Mouse (Mus musculus) limb, embryonic 13.5 days (tissue): Measurements from ENCODE around the gene Aak1. TPM values are rescaled to one million over a fixed set of nuclear protein-coding genes. Genes with fewer than 3 reads are reported as not detected.
"Not testable (repeated sequence)": the region's sequence is repeated elsewhere in the genome, so short reads cannot be mapped to it uniquely, and the experiment has no call there.

Source experiments
- ATAC-seq: fragments of 200-750 bp; cut with Nextera tagmentation; 2 replicates; pipeline ENCODE4 v1.8.0; 2017; ENCODE audit warnings: low read depth, moderate number of reproducible peaks, moderate TSS enrichment; ENCODE audit not compliant: low FRiP score
- H3K27ac ChIP-seq: fragments of 300-500 bp; sonication (generic); 2 replicates; pipeline ENCODE4 v1.5.1; 2015; ENCODE audit warnings: inconsistent platforms, mild to moderate bottlenecking, moderate library complexity
- H3K27me3 ChIP-seq: fragments of 300-500 bp; sonication (generic); 2 replicates; pipeline ENCODE4 v1.6.1; 2015; ENCODE audit warnings: mild to moderate bottlenecking, inconsistent platforms
- H3K36me3 ChIP-seq: fragments of 300-500 bp; sonication (generic); 2 replicates; pipeline ENCODE4 v1.6.1; 2015; ENCODE audit warnings: inconsistent platforms, mild to moderate bottlenecking, moderate library complexity
- H3K4me1 ChIP-seq: fragments of 300-500 bp; sonication (generic); 2 replicates; pipeline ENCODE4 v1.6.1; 2015; ENCODE audit warnings: inconsistent platforms
- H3K4me2 ChIP-seq: fragments of 300-500 bp; sonication (generic); replicated peaks from 2 replicates; pipeline ENCODE4 v1.6.1; 2015; ENCODE audit warnings: inconsistent platforms, mild to moderate bottlenecking, moderate library complexity
- H3K4me3 ChIP-seq: fragments of 300-500 bp; sonication (generic); 2 replicates; pipeline ENCODE4 v1.5.1; 2015; ENCODE audit warnings: moderate library complexity, mild to moderate bottlenecking, inconsistent platforms
- H3K9ac ChIP-seq: fragments of 300-500 bp; sonication (generic); 2 replicates; pipeline ENCODE4 v1.6.1; 2015; ENCODE audit warnings: mild to moderate bottlenecking, inconsistent platforms
- H3K9me3 ChIP-seq: fragments of 300-500 bp; sonication (generic); 2 replicates; pipeline ENCODE4 v1.6.1; 2016; ENCODE audit warnings: inconsistent platforms
- WGBS: fragments of 180-500 bp; shearing (Covaris S2); methylation state at CpG from one replicate; pipeline ENCODE4 v1.1.7; 2015; 5-methylcytosine and 5-hydroxymethylcytosine counted together
- polyA plus RNA-seq: library from polyadenylated mRNA; unstranded; fragments of >200 nt; fragmentation: Nextera tagmentation; extraction: Ambion mirVana; gene quantifications from 2 replicates; pipeline ENCODE4 v1.2.1, GENCODE M21; 2015

Aak1 gene
- polyA plus RNA-seq, 1 experiment from 2014 or later = 18.8 TPM

- ATAC-seq = no peak
- Histone ChIP-seq H3K4me2 (no peak overlapping the region), H3K27me3 (no peaks in the 10 kb centered on the region), H3K4me1 (peaks cover 10% of the 10 kb centered on the region), H3K4me3 (no peak overlapping the region), H3K9me3 (no peaks in the 10 kb centered on the region), H3K9ac (no peak overlapping the region), H3K36me3 (no peaks in the 10 kb centered on the region), H3K27ac (no peak overlapping the region)
These were observed 156.3 kb downstream of the Aak1 start for GRCm38 (mm10) chr6:87005577-87005976.

GRCm38 (mm10) chr6:87008887-87009286 lies 159.6 kb downstream of the Aak1 start, which contains the start of gene Nfu1:
TSS of gene Nfu1 (plus strand) at chr6:87009236.
- peak within 1 kb of the TSS; percentile 98 for H3K9ac ChIP-seq
- WGBS = 75% methylated on average over 6 of the region's 6 CpGs
- ATAC-seq = no peak
- H3K27ac ChIP-seq = peak within 1 kb of the TSS; percentile 55; the same call in 1 of the 2 replicates
- H3K27me3 ChIP-seq = no peaks in the 10 kb centered on the region
- peaks cover 13% of the 10 kb centered on the region; the same call in 1 of the 2 replicates for H3K36me3 ChIP-seq
- H3K4me2 ChIP-seq = peak within 1 kb of the TSS; percentile 67
- peaks cover 11% of the 10 kb centered on the region for H3K4me1 ChIP-seq
- no peaks in the 10 kb centered on the region for H3K9me3 ChIP-seq
- peak within 1 kb of the TSS; percentile 95 for H3K4me3 ChIP-seq

GRCm38 (mm10) chr6:87009692-87010328 lies 160.5 kb downstream of the Aak1 start:
- peak overlapping the region; percentile 67 for H3K4me2 ChIP-seq
- ATAC-seq = peak; percentile 97
- H3K27me3 ChIP-seq = no peaks in the 10 kb centered on the region
- no peaks in the 10 kb centered on the region for H3K9me3 ChIP-seq
- WGBS = under 1% methylated on average over 36 of the region's 36 CpGs
- peak overlapping the region; percentile 55; the same call in 1 of the 2 replicates for H3K27ac ChIP-seq
- H3K4me3 ChIP-seq = peak overlapping the region; percentile 95
- peaks cover 11% of the 10 kb centered on the region for H3K4me1 ChIP-seq
- H3K36me3 ChIP-seq = peaks cover 19% of the 10 kb centered on the region
- peak overlapping the region; percentile 98 for H3K9ac ChIP-seq

GRCm38 (mm10) chr6:87016916-87017315 lies 167.6 kb downstream of the Aak1 start:
- Histone ChIP-seq H3K36me3 (peaks cover 80% of the 10 kb centered on the region), H3K4me2 (no peak overlapping the region), H3K4me3 (no peak overlapping the region), H3K4me1 (no peaks in the 10 kb centered on the region), H3K9ac (no peak overlapping the region), H3K27me3 (no peaks in the 10 kb centered on the region), H3K27ac (no peak overlapping the region), H3K9me3 (peaks cover 5% of the 10 kb centered on the region; the same call in 1 of the 2 replicates)
- 63% methylated on average over 4 of the region's 4 CpGs for WGBS
- no peak for ATAC-seq

- peaks cover 82% of the 10 kb centered on the region for H3K36me3 ChIP-seq
- H3K27ac ChIP-seq = no peak overlapping the region
- no peak for ATAC-seq
- 90% methylated on average over 8 of the region's 8 CpGs for WGBS
- no peak overlapping the region for H3K9ac ChIP-seq
- H3K4me3 ChIP-seq = no peak overlapping the region
- H3K4me2 ChIP-seq = no peak overlapping the region
- no peaks in the 10 kb centered on the region for H3K4me1 ChIP-seq
- H3K9me3 ChIP-seq = peaks cover 5% of the 10 kb centered on the region; the same call in 1 of the 2 replicates
- no peaks in the 10 kb centered on the region for H3K27me3 ChIP-seq
These were observed 169.6 kb downstream of the Aak1 start for GRCm38 (mm10) chr6:87018874-87019273.

- 97% methylated on average over 12 of the region's 12 CpGs for WGBS
- no peak overlapping the region for H3K4me2 ChIP-seq
- no peaks in the 10 kb centered on the region for H3K4me1 ChIP-seq
- H3K27me3 ChIP-seq = no peaks in the 10 kb centered on the region
- H3K4me3 ChIP-seq = no peak overlapping the region
- ATAC-seq = no peak
- no peak overlapping the region for H3K9ac ChIP-seq
- H3K27ac ChIP-seq = no peak overlapping the region
- peaks cover 5% of the 10 kb centered on the region; the same call in 1 of the 2 replicates for H3K9me3 ChIP-seq
- H3K36me3 ChIP-seq = peaks cover 87% of the 10 kb centered on the region
These were observed 172.5 kb downstream of the Aak1 start for GRCm38 (mm10) chr6:87021791-87022190.

GRCm38 (mm10) chr6:87026980-87027379 lies 177.7 kb downstream of the Aak1 start:
- no peak overlapping the region for H3K9ac ChIP-seq
- no peak for ATAC-seq
- no peak overlapping the region for H3K4me2 ChIP-seq
- no peaks in the 10 kb centered on the region for H3K27me3 ChIP-seq
- H3K4me3 ChIP-seq = no peak overlapping the region
- H3K36me3 ChIP-seq = peaks cover 72% of the 10 kb centered on the region
- no peaks in the 10 kb centered on the region for H3K9me3 ChIP-seq
- 84% methylated on average over 7 of the region's 7 CpGs for WGBS
- H3K27ac ChIP-seq = no peak overlapping the region
- H3K4me1 ChIP-seq = 0 out of 2 replicates have a peak, but pooled peaks cover 5% of the 10 kb centered on the region

- 0 out of 2 replicates have a peak, but pooled peaks cover 5% of the 10 kb centered on the region for H3K4me1 ChIP-seq
- no peak overlapping the region for H3K4me3 ChIP-seq
- H3K4me2 ChIP-seq = no peak overlapping the region
- ATAC-seq = no peak
- H3K27me3 ChIP-seq = no peaks in the 10 kb centered on the region
- H3K36me3 ChIP-seq = peaks cover 62% of the 10 kb centered on the region
- H3K27ac ChIP-seq = no peak overlapping the region
- H3K9me3 ChIP-seq = no peaks in the 10 kb centered on the region
- H3K9ac ChIP-seq = no peak overlapping the region
These were observed 179.6 kb downstream of the Aak1 start for GRCm38 (mm10) chr6:87028881-87029280.

- not testable (repeated sequence) for H3K27ac ChIP-seq, ATAC-seq, H3K9ac ChIP-seq, H3K27me3 ChIP-seq, H3K9me3 ChIP-seq, H3K4me2 ChIP-seq, H3K4me1 ChIP-seq, H3K4me3 ChIP-seq
- H3K36me3 ChIP-seq = peaks cover 42% of the 10 kb centered on the region
- 60% methylated on average over 7 of the region's 7 CpGs for WGBS
These were observed 182.0 kb downstream of the Aak1 start for GRCm38 (mm10) chr6:87031310-87031709.

- no peak for ATAC-seq
- H3K36me3 ChIP-seq = peaks cover 34% of the 10 kb centered on the region
- H3K4me2 ChIP-seq = no peak overlapping the region
- H3K9me3 ChIP-seq = 0 out of 2 replicates have a peak, but pooled peaks cover 4% of the 10 kb centered on the region
- 88% methylated on average over 3 of the region's 3 CpGs for WGBS
- no peak overlapping the region for H3K9ac ChIP-seq
- H3K4me1 ChIP-seq = 0 out of 2 replicates have a peak, but pooled peaks cover 5% of the 10 kb centered on the region
- no peak overlapping the region for H3K4me3 ChIP-seq
- no peak overlapping the region for H3K27ac ChIP-seq
- no peaks in the 10 kb centered on the region for H3K27me3 ChIP-seq
These were observed 183.1 kb downstream of the Aak1 start for GRCm38 (mm10) chr6:87032401-87032800.

GRCm38 (mm10) chr6:87034395-87034794 lies 185.1 kb downstream of the Aak1 start:
- H3K27ac ChIP-seq = no peak overlapping the region
- no peaks in the 10 kb centered on the region for H3K27me3 ChIP-seq
- peaks cover 17% of the 10 kb centered on the region for H3K36me3 ChIP-seq
- H3K4me2 ChIP-seq = no peak overlapping the region
- 90% methylated on average over 3 of the region's 3 CpGs for WGBS
- no peak for ATAC-seq
- H3K9me3 ChIP-seq = 0 out of 2 replicates have a peak, but pooled peaks cover 4% of the 10 kb centered on the region
- H3K4me3 ChIP-seq = no peak overlapping the region
- H3K9ac ChIP-seq = no peak overlapping the region
- H3K4me1 ChIP-seq = no peaks in the 10 kb centered on the region

- H3K27ac ChIP-seq = no peak overlapping the region
- H3K4me3 ChIP-seq = no peak overlapping the region
- WGBS = 84% methylated on average over 10 of the region's 10 CpGs
- no peaks in the 10 kb centered on the region for H3K36me3 ChIP-seq
- no peaks in the 10 kb centered on the region for H3K27me3 ChIP-seq
- 0 out of 2 replicates have a peak, but pooled peaks cover 4% of the 10 kb centered on the region for H3K9me3 ChIP-seq
- H3K9ac ChIP-seq = no peak overlapping the region
- no peak overlapping the region for H3K4me2 ChIP-seq
- ATAC-seq = no peak
- H3K4me1 ChIP-seq = peaks cover 5% of the 10 kb centered on the region; the same call in 1 of the 2 replicates
These were observed 188.7 kb downstream of the Aak1 start for GRCm38 (mm10) chr6:87037826-87038620.
